Mouse (Mus musculus) bone marrow, adult 2 months (tissue): ENCODE results near the gene Cilp2.

ENCODE experiments used
- CTCF ChIP-seq: fragments of 200-500 bp; IDR thresholded peaks from 2 replicates; pipeline ENCODE4 v1.5.1; 2011; ENCODE audit warnings: low read length, control low read depth; ENCODE audit not compliant: control insufficient read depth, insufficient read depth
- POLR2A ChIP-seq: fragments of 200-500 bp; IDR thresholded peaks from 2 replicates; pipeline ENCODE4 v1.6.1; 2011; ENCODE audit warnings: low read depth, mild to moderate bottlenecking, control low read depth, low read length, borderline replicate concordance; ENCODE audit not compliant: control insufficient read depth

- TF ChIP-seq POLR2A, result no peak
- TF ChIP-seq CTCF, result peak; percentile 72
Observed at GRCm38 (mm10) chr8:69849899-69850298, 37.6 kb downstream of the Cilp2 start.
